Mouse (Mus musculus) lung, adult 2 months (tissue): ENCODE results near the gene Gtf2f2.

Source experiments
- CTCF ChIP-seq: fragments of 200-500 bp; IDR thresholded peaks from 2 replicates; pipeline ENCODE4 v1.5.1; 2011; ENCODE audit warnings: mild to moderate bottlenecking, low read length, control low read depth; ENCODE audit not compliant: insufficient read depth
- POLR2A ChIP-seq: fragments of 200-500 bp; IDR thresholded peaks from 2 replicates; pipeline ENCODE4 v1.6.1; 2011; ENCODE audit warnings: low read depth, mild to moderate bottlenecking, control low read depth, low read length, borderline replicate concordance; ENCODE audit errors: extremely low read depth

- TF ChIP-seq POLR2A (no peak), CTCF (no peak)
Measured at GRCm38 (mm10) chr14:75881856-75882255, 128.8 kb downstream of the Gtf2f2 start.
